Mouse (Mus musculus) cerebellum, adult 11-12 months (tissue): ENCODE results near the gene Slpi.
A peak's percentile ranks its signal among the peaks of the same experiment; 100 is the strongest.

ENCODE experiments used
- DNase-seq: peaks from one replicate; pipeline ENCODE4 v3.0.0; 2022

Slpi gene

DNA sequence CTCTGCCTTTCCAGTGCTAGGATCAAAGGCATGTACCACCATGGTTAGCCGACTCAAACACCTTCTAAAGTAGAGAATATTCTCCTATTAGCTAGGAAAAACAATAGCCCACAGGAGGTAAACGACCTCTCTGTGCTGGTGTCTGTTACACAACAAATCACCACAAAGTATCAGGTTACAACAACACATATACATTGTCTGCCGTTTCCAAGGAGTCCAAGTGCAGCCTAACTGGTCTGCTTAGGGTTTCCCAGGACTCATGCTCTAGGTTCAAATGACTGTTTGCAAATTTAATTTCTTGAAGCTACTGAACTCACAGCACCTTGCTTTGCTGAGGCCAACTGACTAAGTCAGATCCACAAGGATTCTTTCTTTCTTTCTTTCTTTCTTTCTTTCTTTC lies 30.6 kb upstream of the Slpi start:
- no peak for DNase-seq

DNA sequence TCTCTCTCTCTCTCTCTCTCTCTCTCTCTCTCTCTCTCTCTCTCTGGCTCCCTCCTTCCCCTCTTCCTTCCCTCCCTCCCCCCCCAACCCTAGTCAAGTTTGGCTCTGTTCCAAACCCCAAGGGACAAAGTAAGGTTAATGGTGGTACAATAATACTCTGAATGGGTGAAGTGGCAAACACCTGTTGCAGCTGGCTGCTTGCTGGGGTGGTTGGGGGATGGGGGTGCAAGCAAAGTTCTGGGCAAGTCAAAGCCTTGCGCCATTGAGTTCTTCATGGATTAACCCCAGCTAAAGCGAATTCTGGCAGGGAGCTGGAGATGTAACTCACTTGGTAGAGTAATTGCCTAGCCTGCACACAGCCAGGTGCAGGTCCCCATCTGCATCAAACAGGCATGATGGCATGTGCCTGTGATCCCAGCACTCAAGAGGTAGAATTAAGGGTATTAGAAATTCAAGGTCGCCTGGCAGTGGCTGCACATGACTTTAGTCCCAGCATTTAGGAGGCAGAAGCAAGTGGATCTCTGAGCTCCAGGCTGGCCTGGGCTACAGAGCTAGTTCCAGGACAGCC lies 29.5 kb upstream of the Slpi start:
- DNase-seq: no peak

DNA sequence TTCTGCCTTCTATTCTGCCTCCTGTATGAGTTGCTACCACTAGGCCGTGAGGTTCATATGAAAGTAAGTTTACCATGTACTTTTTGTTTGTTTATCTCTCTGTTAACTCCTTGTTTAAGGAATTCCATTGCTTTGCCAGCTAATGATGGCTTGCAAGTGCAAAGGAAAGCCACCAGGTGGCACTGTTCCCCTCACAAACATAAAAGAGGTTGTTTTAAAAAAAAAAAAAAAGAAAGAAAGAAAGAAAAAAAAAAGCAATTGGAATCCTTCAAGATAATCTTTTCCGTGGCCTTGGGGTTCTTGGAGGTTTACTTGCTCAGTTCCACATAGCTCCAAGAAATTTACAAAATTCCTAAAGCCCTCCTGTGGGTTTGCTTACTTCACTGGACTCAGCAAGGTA lies 28.3 kb upstream of the Slpi start:
- no peak for DNase-seq

DNA sequence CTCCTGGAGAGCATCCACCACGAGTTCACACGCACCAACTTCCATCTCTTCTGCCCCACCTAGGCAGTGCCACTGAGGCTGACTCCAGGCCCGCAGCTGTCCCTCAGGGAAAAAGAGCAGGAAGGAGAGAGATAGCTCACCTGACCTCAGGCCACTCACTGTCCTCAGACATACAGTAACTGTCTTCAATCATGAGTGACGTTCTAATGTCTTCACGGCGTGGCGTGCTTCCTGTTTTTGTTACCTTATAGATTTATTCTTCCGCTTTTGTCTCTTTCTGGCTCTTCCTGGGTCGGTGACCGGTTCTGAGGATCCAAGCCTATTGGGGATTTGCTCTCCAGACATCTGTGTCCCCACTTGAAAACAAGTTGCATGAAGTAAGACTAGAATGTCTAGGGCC lies 25.7 kb upstream of the Slpi start:
- no peak for DNase-seq

DNA sequence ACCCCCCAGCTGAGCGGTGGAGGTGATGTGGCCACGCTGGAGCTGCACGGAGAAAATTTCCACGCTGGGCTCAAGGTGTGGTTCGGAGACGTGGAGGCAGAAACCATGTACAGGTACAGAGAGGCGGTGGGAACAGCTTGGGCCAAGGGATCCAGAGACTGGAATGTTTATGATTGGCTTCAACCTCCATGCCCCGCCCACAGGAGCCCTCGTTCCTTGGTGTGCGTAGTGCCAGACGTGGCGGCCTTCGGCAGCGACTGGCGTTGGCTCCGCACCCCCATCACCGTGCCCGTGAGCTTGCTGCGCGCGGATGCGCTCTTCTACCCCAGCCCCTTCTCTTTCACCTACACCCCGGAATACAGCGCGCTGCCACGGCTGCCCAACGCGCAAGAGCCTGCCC lies 25.3 kb upstream of the Slpi start:
- no peak for DNase-seq

DNA sequence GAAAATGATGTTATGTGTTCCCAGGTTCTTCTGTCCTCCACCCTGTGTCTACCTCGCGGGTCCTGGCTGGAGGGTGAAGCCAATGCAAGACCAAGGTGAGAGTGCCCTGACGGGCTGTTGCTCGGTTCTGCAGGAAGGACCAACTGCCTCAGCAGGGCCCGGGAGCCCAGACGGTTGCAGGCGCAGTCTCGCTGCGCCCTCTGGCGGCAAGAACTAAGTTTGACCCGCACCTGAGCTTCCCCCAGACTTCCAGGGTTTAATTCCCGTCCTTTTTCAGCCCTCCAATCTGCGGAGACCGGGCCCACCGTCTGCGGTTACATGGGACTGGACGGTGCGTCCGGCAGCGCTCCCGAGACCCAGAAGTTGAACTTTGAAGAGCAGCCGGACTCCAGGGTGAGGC lies 18.8 kb upstream of the Slpi start:
- DNase-seq: peak; percentile 41

DNA sequence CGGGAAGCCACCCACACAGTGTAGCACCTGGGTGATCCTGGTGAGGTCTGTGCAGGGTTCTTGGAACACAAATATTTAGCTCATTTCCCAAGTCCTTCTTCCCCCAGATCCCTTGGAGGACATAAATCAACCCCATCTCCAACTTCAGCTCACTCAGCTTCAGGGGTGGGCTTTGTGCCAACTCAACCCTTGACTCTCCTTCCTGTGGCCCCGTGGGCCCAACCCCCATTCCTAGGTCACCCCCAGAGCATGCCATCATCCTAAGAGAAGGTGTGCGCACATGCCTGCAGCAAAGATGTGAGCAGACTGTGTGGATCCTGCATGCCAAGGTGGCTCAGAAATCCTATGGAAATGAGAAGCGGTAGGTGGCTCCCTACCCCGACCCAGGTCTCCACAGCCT lies 16.6 kb upstream of the Slpi start:
- no peak for DNase-seq

DNA sequence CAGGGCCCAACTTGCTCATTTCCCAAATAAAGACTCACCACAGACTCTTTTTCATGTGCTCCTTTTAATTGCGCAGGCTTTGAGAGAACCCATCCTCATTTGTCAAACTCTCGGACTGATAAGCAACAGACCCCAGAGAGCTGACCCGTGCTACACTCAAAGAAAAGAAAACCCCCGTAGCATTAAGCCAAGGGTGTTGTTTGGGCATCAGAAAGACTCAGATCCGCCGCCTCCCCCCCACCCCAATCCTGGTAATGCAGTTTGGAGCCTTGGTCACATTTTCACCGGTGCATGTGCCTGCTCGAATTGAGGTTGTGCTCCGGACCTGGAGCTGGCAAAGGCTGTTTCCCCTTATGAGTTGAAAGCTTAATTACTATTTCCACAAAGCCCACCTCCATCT lies 16.2 kb upstream of the Slpi start, which contains the start of gene Matn4:
Matn4 (minus strand) TSS at position 101 of the 400 bp plus-strand sequence.
- DNase-seq: no peak

DNA sequence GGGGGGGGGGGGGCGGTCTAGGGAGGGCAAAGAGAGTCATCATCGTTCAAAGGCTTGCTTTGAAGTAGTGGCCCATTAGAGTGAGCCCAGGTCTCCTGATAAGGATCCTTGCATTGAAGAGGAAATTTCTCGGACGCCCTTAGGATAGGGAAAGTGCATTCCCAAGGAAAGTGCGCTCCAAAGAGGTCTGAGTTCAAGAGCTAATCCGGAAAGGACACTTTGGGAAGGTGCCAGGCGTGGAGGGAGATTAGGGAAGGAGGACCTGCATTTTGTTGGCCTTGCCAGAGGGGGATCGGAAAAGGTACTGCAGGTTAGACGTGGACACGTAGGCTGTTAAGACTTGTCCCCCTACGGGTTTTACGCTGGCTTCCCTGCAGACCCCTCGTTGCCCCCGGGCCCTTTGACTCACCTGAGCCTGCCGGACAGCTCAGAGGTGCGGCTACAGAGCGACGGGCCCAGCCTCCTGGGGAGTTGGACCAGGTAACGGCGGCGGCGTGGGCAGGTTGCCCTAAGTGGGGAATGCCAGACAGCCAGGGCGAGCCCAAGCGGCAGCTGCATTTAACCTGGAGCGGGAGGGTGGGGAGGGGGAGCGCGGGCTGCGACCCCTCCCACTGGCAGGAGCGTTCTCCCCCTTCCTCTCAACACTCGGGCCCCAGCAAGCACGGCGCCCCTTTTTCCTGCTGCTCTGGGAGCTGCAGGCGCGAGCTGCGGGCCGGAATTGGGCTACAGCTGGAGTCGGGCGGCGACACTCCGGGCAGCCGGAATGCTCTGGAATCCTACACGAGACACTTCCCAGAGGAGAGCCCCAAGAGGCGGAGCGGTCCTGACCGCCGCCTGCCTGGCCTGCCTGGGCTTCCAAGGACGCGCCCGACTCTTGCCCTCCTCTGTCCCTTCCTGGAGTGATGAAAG lies 15.4 kb upstream of the Slpi start:
- no peak for DNase-seq

DNA sequence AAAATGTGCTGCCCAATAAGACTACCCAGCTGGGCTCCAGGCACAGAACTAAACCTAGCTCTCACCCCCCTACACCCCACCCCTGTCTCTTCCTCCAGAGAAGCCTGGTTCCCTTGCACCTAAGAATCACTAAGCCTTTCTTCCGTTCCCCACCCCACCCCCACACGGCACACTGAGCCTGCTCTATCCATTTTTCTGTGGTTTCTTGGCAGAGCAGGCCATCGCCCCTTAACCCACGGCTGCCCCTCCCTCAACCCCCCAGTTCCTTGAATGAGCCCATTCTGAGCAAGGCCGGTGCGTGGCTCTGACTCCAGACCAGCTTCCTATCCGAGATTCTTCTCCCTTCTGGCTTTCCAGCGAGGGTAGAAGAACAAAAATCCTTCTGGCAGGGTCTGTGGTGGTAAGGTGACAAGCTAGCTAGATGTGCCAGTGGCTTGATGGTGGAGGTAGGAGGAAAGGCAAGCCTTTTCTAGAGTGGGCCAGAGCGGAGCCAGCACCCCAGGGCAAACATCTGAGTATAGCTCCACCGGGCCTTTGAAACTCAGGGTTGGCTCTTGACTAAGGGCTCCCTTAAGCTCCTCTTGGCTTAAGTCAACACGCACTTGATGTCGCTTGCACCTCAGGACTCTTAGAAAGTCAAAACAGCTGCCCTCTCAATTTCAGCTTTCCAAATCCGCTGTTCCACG lies 14.6 kb upstream of the Slpi start:
- no peak for DNase-seq

DNA sequence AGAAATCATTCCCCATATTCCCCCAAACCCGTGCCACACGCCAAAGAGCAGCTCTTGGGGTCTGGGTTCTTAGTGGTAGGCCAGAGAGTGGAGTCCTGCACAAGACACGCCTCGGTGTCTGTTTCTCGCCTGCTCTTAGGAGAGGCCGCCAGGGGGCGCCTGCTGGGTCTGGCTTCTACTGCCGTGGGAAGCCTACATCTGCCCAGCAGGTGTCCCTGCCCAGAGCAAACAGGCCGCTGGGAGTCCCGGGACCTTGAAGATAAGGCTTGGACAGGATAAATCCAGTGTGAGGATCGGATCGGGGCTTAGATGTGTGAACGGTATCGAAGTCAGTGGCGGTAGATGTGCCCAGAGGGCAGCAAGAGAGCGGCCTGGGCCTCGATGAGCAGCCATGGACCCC lies 14.0 kb upstream of the Slpi start, which contains the start of gene Rbpjl:
Rbpjl (plus strand) TSS at position 236 of the 400 bp plus-strand sequence.
- DNase-seq: peak; percentile 24

DNA sequence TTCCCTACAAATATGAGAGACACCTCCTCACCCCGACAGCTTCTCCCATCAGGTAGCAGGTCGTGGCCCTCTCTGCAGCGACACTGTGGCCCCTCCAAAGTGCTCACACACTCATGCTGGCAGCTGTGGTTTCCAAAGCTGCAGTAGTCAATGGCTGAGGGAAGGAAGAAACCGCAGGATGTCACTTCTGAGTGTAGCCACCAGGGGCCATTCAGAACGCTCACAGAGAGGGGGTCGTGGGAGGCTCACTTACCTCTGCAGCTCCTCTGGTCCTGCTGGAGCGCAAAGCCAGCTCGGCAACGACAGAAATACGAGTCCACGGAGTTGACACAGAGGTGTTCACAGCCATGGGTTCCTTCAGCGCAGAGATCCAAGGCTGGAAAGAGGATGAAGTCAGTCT lies 8.0 kb upstream of the Slpi start:
- DNase-seq: no peak

DNA sequence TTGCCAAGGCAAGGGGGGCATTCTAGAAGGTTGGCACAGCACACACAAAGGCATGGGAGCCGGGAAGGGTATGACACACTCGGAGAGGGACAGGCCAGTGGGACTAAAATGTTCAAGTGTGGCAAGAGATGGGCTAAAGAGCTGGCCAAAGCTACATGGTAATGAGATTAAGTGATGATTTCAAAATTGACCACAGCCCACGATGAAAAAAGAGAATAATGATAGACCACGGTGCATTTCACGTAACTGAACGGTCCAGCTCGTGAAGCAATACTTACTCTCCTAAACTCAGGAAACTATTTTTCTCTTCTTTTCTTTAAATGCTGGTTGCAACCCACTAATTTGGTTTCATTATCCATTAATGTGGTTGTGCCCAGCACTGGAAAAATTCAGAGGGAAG lies 7.2 kb upstream of the Slpi start:
- no peak for DNase-seq

DNA sequence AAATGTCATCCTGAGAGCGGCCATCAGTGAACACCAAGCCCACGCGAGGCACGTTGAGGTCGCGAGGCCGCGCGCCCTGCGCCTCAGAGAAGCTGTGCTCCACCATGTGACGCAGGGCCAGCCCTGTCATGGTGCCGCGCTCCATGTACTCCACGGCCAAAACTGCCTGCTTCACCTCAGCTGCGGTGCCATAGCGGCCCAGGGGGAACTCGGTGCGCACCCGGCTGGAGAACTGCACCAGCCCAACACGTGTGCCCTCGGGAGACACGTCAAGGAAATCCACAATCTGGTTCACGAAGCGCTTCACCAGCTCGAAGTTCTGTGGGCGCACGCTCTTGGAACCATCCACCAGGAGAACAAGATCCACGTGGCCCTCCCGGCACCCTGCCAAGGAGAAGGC lies 4.2 kb upstream of the Slpi start:
- no peak for DNase-seq

DNA sequence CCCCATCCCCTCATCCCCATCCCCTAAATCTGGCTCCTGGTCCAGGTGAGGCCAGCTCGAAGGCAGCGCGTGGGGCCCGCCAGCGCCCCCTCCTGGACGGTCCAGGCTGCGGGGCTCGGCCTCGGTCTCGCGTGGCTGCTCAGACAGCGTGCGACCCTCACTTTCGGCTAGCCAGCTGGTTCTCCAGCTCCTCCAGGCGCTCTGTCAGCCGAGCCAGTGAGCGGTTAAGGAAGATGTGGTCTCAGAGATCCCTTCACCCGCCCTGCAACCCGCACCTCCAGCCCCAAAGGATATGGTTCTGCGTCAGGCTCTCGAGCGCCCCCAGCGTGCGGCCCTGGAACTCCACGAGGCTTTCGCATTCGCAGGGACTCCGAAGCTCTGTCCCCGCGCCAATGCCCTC lies 604 bp upstream of the Slpi start:
- DNase-seq: peak; percentile 72

DNA sequence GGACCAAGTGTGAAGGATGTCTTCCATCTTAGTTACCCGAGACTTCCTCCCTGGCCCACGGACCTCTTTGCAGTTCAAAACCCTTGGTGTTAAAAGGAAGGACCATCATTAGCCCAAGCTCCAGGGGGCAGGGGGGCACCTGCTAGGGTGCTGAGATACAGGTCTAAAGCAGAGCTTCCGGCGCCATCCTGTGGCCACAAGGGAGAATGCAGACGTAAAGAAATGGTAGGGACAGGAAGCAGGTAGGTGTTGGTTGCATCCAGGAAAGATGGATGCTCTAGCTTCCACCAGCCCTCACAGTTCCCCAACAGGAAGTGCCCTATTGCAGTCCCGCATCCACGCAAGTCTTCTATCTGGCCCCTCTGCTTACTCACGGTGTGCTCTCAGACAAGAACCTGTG lies 1.9 kb downstream of the Slpi start:
- DNase-seq: peak; percentile 16

DNA sequence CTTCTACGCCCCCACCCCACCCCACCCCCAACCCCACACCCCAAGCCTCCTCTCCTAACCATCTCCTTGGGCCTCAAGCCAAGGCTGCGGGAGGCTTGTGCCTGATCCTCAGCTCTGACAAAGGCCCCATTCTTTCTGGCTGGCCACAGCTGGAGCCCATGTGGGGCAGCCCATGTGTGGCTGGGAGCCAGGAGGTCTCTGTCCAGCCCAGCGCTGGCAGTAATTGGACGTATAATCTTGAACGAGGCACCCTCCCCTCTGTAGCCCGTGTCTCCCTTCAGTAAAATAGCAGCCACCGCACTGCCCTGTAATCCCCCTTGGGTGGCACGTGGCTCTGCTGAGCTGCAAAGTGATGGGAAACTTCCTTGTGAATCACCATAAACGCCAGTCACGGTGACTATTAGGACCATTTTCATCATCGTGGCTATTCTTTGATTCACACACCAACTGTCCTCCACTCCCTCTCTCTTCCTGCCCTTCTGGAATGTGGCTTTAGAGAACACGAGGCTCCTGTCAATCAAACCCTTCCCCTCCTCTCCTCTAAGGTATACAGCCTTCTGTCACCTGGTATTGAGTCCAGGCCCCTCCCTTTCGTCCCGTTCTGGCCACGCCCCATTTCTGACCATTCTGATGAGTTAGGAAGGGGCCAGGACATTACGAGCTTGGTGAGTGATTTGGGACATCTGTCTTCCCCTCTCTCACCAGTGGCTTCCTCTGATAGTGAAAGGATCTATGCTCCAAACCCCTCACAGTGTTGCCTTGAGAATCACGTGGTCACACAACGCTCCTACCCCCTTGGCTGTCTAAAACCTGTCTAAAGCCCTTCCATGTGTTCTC lies 2.8 kb downstream of the Slpi start:
- DNase-seq: no peak

DNA sequence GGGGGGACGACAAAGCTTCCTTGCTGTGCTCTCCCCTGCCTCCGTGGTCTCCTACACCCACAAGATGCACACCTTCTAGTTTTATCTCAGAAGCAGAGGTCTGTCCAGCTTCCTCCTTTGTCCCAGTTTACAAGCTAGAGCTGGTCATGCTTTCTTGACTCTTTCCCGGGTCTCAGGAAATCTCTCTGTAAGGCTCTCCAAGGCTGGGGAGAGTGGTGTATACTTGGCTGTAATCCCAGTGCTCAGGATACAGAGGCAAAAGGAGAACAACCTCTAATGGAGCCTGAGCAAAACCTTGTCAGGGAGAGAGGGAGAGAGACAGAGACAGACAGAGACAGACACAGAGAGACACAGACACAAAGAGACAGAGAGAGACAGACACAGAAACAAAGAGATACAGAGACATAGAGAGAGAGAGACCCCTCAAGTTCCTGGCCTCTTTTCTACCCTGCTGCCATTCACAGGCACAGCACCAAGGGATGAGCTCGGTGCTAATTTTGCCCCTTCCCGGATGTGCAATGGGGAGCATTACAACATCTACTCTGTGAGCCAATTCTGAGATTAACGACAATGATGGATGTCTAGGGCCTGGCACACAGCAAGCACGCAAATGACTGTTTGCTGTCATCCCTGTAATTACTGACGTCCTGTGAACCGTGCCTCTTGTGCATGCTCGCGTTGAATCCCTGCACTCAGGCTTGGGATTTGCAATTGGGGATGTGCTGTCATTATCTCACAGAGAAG lies 5.1 kb downstream of the Slpi start:
- DNase-seq: no peak

DNA sequence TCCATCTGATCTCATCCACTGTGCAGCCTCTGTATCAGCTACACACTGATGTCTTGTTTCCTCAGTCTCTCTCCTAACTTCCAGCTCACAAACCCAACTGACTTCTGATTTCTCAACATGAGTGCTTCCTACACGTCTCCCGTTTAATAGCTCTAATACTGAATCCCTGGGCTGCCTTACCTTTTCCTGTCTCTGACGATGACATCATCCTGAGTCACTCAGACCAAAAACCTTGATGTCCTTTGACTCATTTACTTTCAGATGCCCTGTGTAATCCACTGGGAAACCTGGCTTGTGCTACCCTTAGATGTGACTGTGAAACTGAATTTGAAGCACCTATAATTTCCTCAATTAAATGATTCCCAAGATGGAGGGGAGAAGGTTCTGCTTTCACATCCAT lies 5.9 kb downstream of the Slpi start:
- no peak for DNase-seq

DNA sequence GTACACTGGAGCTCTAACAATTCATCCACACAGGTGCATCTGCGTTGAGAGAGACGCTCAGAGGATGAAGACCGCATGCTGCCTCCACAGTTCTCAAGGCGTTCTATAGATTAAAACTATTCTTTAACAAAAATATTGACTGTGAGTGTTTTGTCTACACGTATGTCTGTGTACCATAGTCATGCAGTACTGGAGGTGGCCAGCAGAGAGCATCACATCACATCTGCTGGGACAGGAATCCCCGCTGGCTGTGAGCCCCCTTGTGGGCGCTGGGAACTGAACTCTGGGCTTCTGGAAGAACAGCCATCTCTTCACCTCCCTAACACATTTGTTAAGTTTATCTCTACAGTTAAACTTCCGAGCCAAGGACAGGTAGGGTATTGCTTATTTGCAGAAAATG lies 7.2 kb downstream of the Slpi start:
- DNase-seq: no peak

DNA sequence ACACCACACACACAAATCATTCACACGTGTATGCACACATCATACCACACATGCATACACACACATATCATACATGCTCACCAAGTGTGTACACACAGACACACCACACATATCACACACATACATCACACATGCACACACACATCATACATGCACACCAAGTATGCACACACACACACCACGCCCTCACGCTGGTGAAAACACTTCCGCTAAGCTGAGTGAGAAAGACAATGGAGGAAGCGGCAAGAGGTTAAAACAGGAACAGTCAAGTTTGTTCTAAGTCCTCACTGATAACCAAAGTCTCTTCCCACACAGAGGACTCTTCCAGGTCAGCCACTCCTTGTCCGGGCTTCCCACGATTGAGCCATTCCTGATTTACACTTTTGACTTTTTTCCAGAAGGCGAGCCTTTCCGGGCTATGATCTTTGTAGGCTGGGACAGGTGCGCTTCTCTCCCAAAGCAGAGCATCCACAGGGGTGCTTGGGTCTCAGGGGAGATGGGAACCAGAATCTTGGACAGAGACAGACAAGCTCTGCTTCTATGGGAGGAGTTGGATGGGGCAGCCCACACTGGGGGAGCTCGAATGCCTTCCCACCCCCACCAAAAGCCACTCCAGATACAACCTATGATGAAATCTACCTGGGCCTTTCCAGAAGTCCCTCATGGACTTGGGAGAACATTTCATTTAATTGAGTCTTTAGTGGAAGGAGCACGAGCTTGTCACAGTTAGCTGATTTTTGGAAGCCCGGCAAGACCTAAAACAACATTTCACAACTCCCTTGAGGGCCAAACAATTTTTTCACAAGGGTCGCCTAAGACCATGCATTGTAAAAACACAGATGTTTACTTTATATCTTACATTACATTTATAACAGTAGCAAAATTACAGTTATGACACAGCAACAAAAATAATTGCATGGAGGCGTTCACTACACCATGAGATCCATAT lies 11.1 kb downstream of the Slpi start:
- DNase-seq: no peak
